Mouse (Mus musculus) gastrocnemius, postnatal 4 days (tissue): ENCODE results near the gene Pnpla3. TPM values are rescaled to one million over a fixed set of nuclear protein-coding genes. Genes with fewer than 3 reads are reported as not detected.

Source experiments
- DNase-seq, 2 experiments: peaks; one replicate each; pipeline ENCODE4 v3.0.0; 2021 to 2022; ENCODE audit warnings: low spot score in 2 of 2, mixed read lengths in 2 of 2
- total RNA-seq, 2 experiments: library from RNA; stranded (reverse); gene quantifications; 2 replicates each; pipeline ENCODE4 v1.2.3; 2021

Gene Pnpla3
- total RNA-seq, 2 experiments from 2014 or later = 4.5 to 6.0 TPM

DNA sequence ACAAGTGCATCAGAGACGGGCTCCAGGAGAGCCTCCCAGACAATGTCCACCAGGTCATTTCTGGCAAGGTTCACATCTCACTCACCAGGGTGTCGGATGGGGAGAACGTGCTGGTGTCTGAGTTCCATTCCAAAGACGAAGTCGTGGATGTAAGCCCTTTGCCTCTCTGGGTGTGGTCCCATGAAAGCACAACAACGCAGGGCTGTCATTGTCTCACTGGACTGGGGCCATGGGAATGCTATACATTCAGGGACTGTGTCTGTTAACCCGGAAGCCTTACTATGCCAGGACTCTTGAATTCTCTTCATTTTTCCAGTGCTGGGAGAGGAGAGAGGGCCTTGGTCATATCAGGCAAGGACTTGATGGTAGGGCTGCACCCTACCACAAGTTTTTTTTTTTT, 3.5 kb downstream of the Pnpla3 start:
- DNase-seq = no peak

DNA sequence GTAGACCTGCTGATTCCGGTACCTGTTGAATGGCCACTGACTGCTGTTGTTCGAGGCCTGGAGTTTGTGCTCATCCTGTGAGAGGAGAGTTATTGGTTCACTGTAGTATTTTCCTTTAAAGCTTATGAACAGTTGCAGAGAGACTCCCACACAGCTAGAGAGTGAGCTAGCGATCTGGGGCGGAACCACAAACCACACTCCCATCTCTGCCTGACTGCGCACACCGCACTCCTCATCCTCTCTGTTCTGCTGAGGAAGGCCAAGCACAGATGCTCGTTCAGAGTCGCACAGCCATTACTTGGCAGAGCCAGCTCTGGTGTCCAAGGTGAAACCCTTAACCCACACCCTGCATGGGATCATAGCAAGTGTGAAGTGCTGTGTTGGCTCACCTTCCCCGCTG, 11.1 kb downstream of the Pnpla3 start:
- no peak for DNase-seq

DNA sequence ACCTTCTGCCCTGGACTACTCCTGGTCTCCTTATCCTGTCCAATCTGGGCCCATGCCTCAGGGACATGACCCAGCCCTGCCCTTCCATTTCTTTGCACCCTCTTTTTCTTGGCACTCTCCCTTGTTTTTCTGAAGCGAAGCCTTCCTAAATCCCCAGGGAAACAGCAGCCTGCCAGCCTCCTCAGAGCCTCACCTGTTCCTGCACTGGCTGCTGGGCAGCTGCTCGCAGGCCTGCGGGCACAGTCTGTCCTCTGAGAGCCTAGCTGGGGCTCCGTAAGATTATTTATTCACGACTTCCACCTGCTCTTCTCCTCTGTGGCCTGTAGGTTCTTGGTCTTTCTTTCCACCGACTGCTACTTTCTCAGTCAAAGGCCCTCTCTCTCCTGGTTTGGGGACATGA, 14.4 kb downstream of the Pnpla3 start:
- no peak for DNase-seq

DNA sequence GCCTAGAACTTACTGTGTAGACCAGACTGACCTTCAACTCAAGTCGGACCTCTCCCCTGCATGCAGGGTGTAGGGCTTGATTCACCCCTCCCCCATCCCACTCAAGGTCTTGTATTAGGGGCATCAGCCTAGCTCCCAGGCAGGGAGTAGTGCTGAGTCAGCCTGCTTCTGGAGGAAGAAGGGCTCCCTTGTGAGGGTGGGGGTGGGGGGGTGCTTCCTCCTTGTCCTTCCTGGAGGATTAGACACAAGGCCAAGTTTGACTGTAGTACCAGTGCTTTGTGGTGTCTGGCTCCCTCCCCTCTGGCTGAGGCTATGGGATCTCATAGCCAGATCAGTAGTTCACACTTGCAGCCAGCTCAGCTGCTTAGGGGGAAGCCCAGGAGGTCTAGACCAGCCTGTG, 16.3 kb downstream of the Pnpla3 start:
- DNase-seq = no peak

DNA sequence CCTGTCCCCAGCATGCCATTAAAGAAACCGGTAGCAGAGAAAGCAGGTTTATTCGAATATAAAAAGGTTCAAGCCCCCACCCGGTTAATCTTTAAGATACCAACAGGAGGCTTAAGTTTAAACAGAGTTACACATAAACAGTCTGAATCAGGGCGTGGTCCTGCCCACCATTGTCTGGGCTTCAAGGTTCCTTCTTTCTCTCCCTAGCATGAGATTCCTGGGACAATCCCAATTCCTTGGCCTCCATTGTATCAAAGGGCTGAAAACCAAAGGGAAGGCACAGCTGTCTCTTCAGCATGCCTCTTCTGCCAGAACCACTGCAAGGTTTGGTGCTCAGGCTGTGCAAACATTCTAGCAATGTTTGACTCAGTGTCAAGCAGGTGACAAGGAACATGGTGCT, 18.6 kb downstream of the Pnpla3 start:
- DNase-seq = no peak

DNA sequence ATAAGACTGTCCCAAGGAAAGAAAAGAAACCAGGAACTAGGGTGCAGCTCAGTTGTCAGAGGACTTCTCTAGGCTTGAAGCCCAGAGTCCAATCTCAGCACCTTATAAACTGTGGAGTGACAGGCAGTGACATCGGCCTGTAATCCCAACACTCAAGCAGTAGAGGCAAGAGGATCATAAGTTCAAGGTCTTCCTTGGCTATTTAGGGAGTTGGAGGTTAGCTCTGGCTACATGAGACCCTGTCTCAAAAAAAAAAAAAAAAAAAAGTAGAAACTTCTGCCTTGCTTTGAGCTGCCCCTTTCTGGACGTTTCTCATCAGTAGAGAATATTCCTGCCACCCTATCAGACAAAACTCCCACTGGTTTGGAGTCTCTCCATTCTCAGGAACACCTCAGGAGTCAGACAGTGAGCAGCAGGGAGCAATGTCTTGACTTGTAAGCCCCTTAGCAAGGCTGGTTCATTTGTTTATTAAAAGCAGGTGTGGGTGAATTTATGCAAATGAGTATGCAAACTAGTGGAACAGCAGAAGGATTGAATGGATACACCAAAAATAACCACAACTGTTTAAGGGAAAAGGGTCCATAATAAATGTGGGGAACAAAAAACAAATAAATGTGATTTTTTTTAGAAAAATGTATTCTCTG, 21.4 kb downstream of the Pnpla3 start:
- DNase-seq = no peak

DNA sequence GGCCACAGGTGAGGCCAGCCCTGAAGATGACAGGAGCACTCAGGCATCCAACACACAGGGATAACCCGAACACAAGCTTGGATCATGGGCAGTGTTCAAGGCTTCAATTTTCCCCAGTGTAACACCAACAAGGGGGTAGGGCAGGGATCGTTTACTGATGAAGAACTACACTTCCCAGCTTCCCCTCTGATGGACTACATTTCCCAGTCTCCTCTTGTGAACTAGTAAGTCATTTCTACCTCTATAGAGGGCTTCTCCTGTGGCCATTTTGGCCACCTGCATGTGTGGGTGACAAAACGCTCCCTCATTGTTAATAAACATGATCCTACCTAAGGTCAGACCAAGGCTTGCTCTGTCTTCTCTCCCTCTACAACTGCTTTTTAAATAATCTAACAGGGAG, 22.2 kb downstream of the Pnpla3 start:
- no peak for DNase-seq

DNA sequence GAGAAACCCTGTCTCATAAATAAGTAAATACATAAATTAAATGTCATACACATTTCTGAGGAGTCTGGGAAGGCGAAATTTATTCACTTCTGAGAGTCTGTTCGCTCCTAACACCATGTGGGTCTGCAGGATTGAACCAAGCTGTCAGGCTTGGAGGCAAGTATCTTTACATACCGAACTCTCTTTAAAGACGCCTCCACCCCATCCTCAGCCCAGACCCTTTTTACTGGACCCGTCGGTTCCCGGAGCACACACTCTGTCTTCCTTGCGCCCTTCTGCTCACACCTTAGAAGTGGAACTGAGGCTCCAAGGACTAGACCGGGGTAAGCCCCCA, 24.1 kb downstream of the Pnpla3 start:
- DNase-seq = no peak

DNA sequence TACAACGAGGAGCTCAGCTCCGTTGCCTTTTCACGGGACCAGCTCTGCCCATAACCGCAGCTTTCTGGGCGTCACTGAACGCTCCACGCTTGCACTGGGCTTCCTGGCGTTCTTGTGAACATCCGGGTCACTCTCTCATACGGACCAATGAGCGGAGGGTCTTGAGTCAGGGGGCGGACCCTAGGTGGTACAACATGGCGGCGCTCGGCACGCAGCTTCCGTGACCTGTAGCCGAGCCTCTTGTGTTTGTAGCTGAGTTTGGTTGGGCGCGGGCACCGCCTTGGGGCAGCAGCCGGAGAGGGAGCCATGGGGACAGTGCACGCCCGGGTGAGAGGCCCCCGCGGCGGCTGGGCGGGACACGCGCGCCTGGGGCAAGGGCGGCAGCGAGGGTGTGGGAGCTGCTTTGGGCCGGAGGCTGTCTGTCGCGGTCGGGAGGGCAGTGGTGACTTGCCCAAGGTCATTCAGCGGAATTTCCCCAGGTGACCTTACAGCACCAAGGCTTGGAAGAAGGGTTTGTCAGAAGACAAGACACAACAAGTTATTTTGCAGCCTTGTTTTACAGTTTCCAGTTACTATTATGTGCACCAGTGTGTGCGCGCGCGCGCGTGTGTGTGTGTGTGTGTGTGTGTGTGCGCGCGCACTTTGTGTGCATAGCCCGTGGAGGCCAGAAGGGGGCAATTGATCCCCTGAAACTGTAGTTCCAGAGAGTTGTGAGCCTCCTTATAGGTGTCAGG, 24.6 kb downstream of the Pnpla3 start, which contains the start of gene Samm50:
Gene Samm50, plus strand, starts transcription at position 184 of the 734 bp plus-strand sequence.
- DNase-seq = peak; percentile 74 to 89

DNA sequence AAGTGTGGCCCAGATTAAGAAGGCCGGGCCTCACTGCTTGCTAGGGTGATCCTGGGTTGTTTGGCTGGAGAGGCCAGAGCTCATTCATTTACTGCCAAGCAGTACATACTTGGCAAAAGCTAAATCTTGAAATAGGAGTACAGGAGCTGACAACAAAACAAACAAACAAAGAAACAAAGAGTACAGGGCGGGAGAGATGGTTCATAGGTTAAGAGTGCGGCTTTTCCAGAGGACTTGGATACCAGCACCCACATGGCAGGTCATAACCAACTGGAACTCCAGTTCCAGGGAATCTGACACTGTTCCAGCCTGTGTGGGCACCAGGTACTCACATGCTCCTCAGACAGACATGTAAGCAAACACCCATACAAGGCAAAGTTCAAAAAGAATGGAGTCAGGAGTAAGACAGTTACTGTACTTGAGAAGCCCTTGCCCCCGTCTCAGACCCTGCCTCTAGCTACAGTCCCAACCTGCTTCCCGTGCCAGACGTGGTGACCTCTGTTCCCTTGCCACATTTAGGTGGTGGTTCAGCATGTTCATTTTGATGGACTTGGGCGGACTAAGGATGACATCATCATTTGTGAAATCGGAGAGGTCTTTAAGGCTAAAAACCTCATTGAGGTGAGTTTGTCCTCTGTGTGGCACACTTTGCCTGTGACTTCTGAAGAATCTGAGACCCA, 29.0 kb downstream of the Pnpla3 start:
- no peak for DNase-seq

DNA sequence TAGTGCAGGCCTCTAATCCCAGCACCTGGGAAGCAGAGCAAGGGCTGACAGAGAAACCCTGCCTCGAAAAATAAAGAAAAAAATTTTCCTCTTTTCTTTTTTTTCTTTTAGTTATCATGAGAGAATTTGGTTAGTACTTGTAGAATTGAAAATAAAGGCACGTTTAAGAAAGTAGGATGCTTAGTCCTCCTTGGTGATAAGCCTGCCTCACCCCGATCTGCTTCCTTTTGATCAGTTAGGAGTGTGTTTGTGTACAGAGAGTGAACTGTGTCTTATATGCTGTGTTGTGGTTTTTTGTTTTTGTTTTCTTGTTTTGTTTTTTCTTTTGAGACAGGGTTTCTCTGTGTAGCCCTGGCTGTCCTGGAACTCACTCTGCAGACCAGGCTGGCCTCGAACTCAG, 39.7 kb downstream of the Pnpla3 start:
- DNase-seq = no peak

DNA sequence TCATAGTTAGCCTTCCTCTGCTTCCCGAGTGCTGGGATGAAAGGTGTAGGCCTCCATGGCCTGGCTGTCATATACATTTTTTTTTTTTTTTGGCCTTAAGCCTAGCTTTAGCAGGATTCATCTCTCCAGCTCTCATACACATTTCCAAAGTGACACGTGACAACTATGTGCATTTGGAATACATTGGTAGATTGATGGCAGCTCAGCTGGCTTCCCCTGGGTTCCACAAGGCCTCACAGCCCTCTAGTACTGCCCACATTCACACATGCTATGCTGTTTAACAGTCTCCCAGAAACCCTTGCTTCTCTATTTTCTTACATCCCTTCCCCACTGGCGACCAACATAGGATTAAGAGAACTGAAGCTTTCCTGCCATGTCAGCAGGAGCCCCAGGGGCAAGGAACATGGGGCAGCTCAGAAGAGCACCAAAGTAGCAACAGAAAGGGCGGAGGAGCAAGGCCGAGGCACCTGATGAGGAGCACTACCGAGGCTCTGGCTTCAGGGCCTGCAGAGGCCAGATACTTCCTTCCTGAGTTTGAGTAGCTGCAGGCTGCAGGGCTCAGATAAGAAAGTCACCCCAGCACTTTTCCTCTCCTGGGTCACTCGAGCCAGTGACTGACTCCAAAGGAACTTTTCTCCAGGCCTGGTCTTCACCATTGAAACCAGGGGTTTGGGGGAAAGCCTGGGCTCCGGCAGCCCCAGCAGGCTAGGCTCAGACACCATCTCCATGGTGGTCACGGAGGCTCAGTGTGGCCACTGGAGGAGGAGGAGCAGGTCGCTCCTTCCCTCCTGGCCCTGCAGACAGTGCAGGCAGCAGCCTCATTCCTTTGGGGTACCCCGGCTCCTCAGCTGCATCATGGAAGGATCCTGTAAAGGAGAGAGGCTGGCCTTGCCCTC, 42.1 kb downstream of the Pnpla3 start:
- no peak for DNase-seq

DNA sequence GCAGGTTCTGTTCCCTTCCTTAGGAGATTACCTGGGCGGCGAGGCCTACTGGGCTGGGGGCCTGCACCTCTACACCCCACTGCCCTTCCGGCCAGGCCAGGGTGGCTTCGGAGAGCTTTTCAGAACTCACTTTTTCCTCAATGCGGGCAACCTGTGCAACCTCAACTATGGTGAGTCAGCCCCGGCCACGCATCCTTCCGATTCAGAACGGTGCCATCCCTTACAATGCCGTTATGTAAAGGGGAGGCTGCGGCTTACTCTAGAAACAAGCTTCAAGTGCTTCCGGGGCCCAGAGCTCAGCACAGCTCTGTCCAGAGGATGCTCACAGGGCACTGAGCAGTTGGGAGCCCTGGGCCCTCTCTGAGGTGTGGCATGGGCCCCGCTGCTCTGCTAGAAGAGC, 42.8 kb downstream of the Pnpla3 start:
- no peak for DNase-seq

DNA sequence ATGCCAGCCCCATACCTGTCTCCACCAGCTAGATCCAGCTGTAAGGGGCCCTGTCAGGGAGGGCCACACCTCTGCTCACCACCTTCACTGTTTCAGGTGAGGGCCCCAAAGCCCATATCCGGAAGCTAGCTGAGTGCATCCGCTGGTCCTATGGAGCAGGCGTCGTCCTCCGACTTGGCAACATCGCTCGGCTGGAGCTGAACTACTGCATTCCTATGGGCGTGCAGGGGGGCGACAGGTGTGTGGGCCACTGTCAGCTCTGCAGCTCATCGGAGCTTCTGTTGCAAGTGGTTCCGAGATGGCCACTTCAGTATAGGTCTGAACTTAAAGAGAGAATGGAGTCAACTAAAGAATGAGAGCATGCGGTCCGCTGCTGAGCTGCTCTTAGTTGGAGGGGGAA, 43.3 kb downstream of the Pnpla3 start:
- DNase-seq = no peak

DNA sequence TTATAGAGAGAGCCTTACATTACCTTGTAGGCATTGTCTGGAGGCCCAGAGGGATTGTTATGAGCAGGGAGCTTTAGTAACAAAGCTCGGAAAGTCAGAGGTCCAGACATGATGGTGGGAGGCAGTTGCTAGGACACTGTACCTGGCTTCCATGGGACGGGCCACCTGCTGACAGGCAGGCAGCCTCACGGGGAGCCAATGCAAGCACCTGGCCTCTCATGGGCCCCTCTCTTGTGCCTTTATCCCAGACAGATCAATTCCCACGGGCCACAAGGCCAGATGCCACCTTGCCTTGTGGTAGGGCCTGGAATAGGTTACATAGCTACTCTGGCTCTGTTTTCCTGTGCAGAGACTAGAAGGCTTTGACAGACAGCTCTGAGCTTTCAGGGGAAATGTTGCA, 43.9 kb downstream of the Pnpla3 start:
- DNase-seq = no peak

DNA sequence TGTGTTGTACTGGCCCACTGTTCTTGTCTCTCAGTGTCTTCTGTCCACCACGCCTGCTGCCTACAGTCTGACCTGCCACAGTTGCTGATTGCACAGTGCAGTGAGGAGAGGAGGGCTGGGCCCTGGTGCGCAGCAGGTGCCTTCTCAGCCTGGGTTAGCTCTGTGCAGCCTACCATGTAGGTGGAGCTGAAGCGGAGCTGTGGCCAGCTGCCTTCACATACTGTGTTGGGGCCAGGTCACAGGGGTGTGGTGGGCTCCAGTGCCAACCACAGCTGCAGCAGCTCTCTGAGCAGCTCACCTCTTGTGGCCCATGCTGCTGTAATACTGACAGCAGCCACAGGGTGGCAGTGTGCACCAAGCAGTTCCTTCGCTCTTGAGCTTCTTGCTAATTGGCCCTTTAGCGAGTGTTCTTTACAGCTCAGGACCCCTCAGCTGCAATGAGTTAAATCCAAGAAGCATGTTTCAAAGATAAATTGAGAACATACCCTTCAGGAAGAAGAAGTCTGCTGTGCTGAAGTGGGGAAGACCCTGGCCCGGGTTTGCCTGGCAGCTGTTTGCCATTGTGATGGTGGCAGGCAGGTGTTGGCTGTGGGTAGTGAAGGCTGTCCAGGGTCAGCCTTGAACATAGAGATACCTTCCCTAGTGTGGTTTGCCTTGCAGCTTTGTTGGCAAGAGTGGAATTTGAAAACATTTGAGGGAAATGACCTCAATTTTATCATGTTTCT, 44.6 kb downstream of the Pnpla3 start:
- peak; percentile 77 to 83 for DNase-seq

DNA sequence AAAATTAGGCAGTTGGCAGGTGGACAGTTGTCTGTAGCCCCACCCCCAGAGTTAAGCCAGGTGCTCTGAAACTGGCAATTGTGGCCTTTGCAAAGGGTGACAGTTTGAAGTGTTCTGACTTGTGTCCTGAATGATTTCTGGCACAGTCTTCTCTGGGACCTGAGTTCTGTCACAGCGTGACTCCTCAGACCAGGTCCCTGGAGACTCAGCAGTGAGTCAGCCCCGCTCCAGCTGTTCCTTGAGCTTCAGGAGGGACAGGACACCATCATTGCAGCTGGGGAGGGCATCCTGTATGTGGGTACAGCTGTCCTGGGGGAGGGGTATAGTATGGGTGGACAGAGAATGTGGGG, 45.1 kb downstream of the Pnpla3 start:
- no peak for DNase-seq

DNA sequence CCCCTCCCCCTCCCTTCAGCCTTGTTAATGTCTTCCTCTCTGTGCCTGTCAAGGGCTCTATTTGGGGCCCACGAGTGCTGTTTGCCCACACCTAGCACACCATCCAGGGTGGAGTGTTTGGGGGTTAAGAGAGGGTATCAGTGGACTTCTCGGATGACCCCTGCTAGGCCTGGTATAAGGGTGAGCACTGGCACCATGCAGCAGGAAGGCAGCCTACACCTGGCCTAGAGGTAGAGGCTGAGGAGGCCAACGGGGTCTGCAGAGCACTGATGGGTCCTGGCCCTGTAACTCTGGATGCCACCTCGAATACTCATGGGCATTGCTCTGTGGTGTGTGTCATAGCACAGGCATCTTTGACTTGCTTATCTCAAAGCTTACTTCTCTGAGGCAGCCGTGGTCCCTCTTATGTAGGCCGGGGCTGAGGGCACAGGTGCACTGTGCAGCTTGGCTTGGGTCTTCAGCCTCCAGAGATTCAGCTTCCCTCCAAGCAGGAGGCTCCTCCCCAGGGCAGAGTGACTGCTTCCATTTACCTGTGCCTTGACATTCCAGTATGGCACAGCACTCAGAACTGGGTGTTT, 45.6 kb downstream of the Pnpla3 start:
- no peak for DNase-seq

DNA sequence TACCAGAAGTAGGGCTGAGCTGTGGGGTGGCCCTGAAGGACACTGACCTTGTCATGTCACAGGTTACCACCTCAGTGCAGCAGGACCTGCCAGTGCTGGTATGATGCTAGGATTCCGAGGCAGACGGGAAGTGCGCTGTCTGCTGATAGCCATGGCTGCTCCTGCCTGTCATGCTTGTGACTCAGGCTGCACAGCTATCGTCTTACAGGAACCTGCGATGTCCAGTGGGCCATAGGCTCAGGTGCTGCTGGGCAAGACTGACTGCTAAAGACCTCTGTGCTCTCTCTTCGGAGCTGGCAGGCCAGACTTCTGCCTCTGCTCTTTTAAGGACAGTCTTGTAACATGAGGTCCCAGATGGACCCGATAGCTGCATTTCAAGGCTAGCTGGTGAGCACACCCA, 46.8 kb downstream of the Pnpla3 start:
- no peak for DNase-seq

DNA sequence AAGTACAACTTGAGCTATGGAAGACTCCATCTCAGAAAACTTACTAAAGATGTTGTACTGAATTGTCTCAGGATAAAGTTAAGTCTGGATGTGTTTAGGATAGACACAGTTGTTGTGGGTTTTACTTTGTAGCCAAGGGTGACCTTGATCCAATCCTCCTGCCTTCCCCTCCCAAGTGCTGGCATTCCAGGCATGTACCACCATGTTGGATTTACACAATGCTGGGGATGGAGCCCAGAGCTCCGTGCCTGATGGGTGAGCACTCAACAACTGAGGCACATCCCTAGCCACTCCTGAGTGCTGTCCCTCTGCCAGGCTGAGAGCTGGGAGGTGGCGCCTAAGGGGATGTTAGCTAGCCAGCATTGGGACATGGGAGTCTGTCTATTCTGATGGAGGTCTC, 47.6 kb downstream of the Pnpla3 start:
- DNase-seq = no peak

DNA sequence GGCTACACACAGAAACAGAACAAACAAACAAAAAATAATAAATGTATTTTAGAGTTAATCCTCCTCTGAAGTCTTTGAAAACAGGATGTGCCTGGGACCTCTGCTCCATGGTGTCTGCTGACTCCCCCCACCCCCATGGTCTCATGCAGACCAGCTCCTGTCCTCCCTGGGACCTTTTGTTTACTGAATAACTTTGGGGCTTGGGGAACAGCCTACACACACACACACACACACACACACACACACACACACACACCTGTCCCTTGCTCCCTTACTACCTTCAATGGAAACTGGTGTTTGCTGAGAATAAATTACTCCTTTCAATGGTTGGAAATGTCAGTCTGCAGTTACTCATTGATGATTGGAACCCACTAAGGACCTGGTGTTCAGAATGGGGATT, 48.4 kb downstream of the Pnpla3 start:
- DNase-seq = no peak
